Mouse (Mus musculus) stomach, embryonic 16.5 days (tissue): ENCODE measurements at regions not wholly inside any gene's neighbourhood (a gene's known extent, or its start where the extent isn't known, plus 50 kb on each side); places are given as distances from the start of the nearest gene placed in this dataset.

Experiments used
- ATAC-seq: fragments of 200-750 bp; cut with Nextera tagmentation; 2 replicates; pipeline ENCODE4 v1.8.0; 2017; ENCODE audit warnings: moderate number of reproducible peaks, moderate TSS enrichment; ENCODE audit not compliant: insufficient read depth, low FRiP score
- H3K27ac ChIP-seq: fragments of 300-500 bp; sonication (generic); 2 replicates; pipeline ENCODE4 v1.5.1; 2014; ENCODE audit warnings: low read length
- H3K27me3 ChIP-seq: fragments of 300-500 bp; sonication (generic); 2 replicates; pipeline ENCODE4 v1.6.1; 2014; ENCODE audit warnings: low read length, control low read depth, mixed read lengths; ENCODE audit not compliant: control insufficient read depth, insufficient read depth
- H3K36me3 ChIP-seq: fragments of 300-500 bp; sonication (generic); 2 replicates; pipeline ENCODE4 v1.6.1; 2014; ENCODE audit warnings: low read length; ENCODE audit not compliant: control insufficient read depth, insufficient read depth
- H3K4me1 ChIP-seq: fragments of 300-500 bp; sonication (generic); 2 replicates; pipeline ENCODE4 v1.6.1; 2014; ENCODE audit warnings: low read length, control low read depth, mixed read lengths; ENCODE audit not compliant: control insufficient read depth, insufficient read depth
- H3K4me2 ChIP-seq: fragments of 300-500 bp; sonication (generic); 2 replicates; pipeline ENCODE4 v1.6.1; 2014; ENCODE audit warnings: low read depth, low read length, mixed read lengths
- H3K4me3 ChIP-seq: fragments of 300-500 bp; sonication (generic); replicated peaks from 2 replicates; pipeline ENCODE4 v1.5.1; 2014; ENCODE audit warnings: mild to moderate bottlenecking, low read length
- H3K9ac ChIP-seq: fragments of 300-500 bp; sonication (generic); 2 replicates; pipeline ENCODE4 v1.6.1; 2014; ENCODE audit warnings: low read length
- H3K9me3 ChIP-seq: fragments of 300-500 bp; sonication (generic); replicated peaks from 2 replicates; pipeline ENCODE4 v1.6.1; 2016; ENCODE audit warnings: low read length, control low read depth; ENCODE audit not compliant: control insufficient read depth
- WGBS: fragments of 180-500 bp; shearing (Covaris S2); extraction: QIAGEN DNeasy Blood & Tissue Kit; methylation state at CpG from one replicate; pipeline ENCODE4 v1.1.7; 2014; 5-methylcytosine and 5-hydroxymethylcytosine counted together

DNA sequence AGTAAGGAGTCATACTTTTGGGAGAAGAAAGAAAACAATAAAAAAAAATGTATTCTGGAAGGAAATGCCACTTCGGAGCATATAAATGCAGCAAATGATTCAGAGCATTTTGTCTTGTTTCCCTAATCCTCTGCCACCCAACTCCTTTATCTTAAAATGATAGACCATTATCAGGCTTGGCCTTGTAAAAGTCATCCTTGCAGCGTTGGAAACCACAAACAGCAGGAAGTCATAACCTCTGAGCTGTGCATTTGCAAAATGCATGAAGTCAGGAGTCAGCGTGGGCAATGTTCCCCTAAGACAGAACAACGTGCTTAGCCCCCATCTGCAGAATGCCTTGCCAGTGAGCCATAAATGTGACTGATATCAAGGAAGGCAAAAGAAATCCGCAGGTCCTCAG, 80.2 kb upstream of the Abca1 start:
- Histone ChIP-seq H3K9me3 (no peaks in the 10 kb centered on the region), H3K4me2 (no peak overlapping the region), H3K4me3 (no peak overlapping the region), H3K4me1 (no peaks in the 10 kb centered on the region), H3K36me3 (no peaks in the 10 kb centered on the region), H3K27ac (no peak overlapping the region), H3K9ac (no peak overlapping the region), H3K27me3 (no peaks in the 10 kb centered on the region)
- 65% methylated on average over 5 of the region's 5 CpGs for WGBS
- no peak for ATAC-seq

DNA sequence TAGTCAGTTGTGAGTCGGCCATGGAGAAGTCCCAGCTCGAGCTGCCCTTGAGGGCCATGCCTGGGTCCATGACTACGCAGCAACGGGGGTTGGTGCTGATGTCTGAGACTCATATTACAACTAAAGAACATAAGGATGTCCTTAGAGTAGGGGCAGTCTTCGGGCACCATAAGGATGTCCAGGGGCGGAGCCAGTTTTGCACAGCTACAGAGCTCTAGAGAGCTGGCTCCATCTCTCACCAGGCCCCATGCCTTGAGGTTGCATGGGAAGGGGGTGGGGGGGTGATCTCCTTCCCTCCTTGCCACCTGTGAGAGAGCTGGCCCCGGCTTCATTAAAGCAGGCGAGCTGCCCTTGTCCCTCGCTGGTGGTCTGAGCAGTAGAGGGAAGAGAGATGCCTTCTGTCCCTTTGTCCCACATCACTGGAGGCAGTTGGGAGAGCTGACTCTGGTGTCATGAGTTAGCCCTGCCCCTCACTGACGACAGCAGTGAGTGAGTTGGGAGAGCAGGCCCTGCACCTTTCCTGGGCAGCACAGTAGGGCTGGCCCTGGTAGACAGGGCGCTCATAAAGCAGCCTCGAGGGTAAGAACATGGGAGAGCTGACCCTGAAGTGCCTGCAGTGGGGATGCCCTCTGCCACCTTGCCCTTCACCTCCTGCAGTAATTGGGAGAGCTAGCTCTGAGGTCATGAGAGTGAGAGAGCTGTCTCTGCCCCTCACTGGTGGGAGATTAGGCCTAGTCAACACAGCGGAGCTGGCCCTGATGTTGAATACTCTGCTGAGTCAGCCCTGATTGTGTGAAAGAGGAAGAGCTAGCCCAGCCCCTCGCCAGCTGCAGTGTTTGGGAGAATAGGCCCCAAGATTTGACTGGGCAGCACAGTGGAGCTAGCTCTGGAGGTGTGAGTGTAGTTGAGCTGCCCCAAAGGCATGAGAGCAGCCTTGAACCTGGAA, 78.9 kb upstream of the Abca1 start:
- no peak overlapping the region for H3K4me2 ChIP-seq
- no peaks in the 10 kb centered on the region for H3K27me3 ChIP-seq
- H3K4me3 ChIP-seq = no peak overlapping the region
- 75% methylated on average over 14 of the region's 14 CpGs for WGBS
- no peak overlapping the region for H3K27ac ChIP-seq
- H3K9ac ChIP-seq = no peak overlapping the region
- no peaks in the 10 kb centered on the region for H3K4me1 ChIP-seq
- H3K9me3 ChIP-seq = no peaks in the 10 kb centered on the region
- no peaks in the 10 kb centered on the region for H3K36me3 ChIP-seq
- ATAC-seq = no peak

DNA sequence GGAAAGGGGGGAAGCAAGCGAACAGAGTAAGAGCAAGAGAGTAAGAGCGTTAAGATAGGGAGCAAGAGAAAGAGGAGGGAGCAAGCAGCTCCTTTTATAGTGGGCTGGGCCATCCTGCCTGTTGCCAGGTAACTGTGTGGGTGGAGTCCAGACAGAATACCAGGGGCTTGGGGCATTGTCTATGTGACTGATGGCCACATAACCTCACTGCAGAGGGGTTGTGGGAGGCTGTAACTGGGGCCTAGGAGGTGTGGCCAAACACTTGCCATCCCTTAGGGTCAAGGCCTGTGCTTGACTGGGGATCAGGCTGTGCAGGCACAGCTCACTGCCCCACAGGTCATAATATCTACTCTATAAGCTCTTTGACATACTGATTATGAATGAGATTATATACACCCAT, 76.2 kb upstream of the Abca1 start:
- Histone ChIP-seq H3K27me3 (no peaks in the 10 kb centered on the region), H3K9me3 (no peaks in the 10 kb centered on the region), H3K4me1 (no peaks in the 10 kb centered on the region), H3K9ac (no peak overlapping the region), H3K4me2 (no peak overlapping the region), H3K27ac (no peak overlapping the region), H3K4me3 (no peak overlapping the region), H3K36me3 (no peaks in the 10 kb centered on the region)
- no peak for ATAC-seq
- WGBS = 53% methylated on average over 2 of the region's 2 CpGs

DNA sequence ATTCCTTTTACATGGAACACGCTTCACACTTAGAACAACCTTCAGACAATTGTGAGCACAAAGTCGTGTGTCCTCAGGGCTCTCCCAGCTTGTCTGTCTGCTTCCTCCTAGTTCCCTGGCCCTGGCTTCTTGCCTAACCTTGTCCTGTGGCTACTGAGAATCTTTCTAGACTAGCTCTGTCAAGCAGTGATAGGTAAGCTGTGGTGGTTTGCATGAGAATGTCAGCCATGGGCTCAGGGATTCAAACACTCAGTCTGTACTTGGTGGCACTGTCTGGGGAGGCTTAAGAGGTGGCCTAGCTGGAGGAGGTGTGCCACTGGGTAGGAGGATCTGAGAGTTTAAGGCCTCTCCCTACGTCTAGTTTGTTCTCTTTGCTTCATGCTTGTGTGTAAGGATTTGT, 72.7 kb upstream of the Abca1 start:
- Histone ChIP-seq H3K36me3 (no peaks in the 10 kb centered on the region), H3K4me3 (no peak overlapping the region), H3K4me1 (peaks cover 2% of the 10 kb centered on the region; the same call in 1 of the 2 replicates), H3K4me2 (no peak overlapping the region), H3K27ac (no peak overlapping the region), H3K27me3 (no peaks in the 10 kb centered on the region), H3K9me3 (no peaks in the 10 kb centered on the region), H3K9ac (no peak overlapping the region)
- 72% methylated on average over 3 of the region's 3 CpGs for WGBS
- ATAC-seq = no peak

DNA sequence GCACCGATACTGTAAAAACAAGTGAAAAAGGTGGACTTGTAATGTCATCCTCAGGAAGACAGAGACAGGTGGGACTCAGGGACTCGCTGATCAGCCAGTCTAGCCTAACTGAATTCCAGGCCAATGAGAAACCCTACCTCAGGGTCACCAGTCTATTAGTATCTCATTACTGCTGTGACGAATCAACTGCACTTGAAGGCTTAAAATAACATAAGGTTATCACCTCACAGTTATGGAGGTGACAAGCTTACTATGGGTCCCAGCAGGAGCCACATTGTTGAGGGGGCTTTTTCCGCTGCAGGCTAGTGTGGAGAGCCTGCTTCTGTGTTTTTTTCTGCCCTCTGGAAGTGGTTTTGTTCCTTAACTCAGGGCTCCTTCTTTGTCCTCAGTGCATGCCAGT, 72.2 kb upstream of the Abca1 start:
- Histone ChIP-seq H3K27me3 (no peaks in the 10 kb centered on the region), H3K9ac (no peak overlapping the region), H3K9me3 (no peaks in the 10 kb centered on the region), H3K36me3 (no peaks in the 10 kb centered on the region), H3K4me2 (no peak overlapping the region), H3K4me3 (no peak overlapping the region), H3K27ac (no peak overlapping the region), H3K4me1 (peaks cover 2% of the 10 kb centered on the region; the same call in 1 of the 2 replicates)
- 71% methylated on average over 4 of the region's 4 CpGs for WGBS
- no peak for ATAC-seq

DNA sequence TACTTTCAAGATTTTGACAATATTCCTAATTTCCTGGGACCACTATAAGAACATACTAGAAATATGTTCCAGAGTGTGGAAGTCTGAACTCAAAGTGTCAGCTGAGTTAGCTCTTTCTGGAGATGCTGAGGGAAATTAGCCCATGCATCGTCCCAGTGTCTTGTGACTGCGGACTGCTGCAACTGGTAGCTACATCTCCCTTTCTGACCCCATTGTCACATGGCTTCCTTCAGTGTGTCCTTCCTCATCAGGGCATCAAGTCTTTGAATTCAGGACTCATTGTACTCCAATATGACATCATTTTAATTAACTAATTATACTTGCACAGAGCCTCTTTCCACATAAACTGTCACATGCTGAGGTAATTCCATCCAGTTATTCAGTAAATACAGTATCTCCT, 71.4 kb upstream of the Abca1 start:
- no peak for ATAC-seq
- no peak overlapping the region for H3K9ac ChIP-seq
- peaks cover 2% of the 10 kb centered on the region; the same call in 1 of the 2 replicates for H3K4me1 ChIP-seq
- no peak overlapping the region for H3K27ac ChIP-seq
- H3K4me2 ChIP-seq = no peak overlapping the region
- H3K27me3 ChIP-seq = no peaks in the 10 kb centered on the region
- WGBS = 81% methylated on average over 2 of the region's 2 CpGs
- no peaks in the 10 kb centered on the region for H3K36me3 ChIP-seq
- no peak overlapping the region for H3K4me3 ChIP-seq
- no peaks in the 10 kb centered on the region for H3K9me3 ChIP-seq

DNA sequence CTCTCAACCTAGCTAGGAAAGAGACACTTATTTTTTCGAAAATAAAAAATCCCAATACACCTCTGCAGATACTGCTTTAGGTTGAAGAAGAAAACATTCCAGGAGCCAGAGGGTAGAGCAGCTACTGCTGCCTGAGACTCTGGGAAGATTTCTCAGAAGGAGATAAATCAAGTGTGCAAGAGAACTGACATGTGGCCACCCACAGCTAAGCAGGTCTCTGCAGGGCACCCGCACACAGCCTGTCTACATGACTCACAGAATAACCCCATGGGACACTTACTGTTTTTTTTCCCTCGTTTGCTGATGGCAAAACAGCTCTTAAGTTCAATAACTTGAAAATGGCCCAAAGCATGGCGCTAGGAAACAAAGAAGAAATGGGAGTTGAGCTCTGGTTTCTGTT, 68.7 kb upstream of the Abca1 start:
- Histone ChIP-seq H3K36me3 (no peaks in the 10 kb centered on the region), H3K9me3 (no peaks in the 10 kb centered on the region), H3K4me1 (peaks cover 2% of the 10 kb centered on the region; the same call in 1 of the 2 replicates), H3K4me2 (no peak overlapping the region), H3K27ac (peak overlapping the region; percentile 50), H3K9ac (no peak overlapping the region), H3K27me3 (no peaks in the 10 kb centered on the region), H3K4me3 (no peak overlapping the region)
- 50% methylated on average over 4 of the region's 4 CpGs for WGBS
- ATAC-seq = no peak

DNA sequence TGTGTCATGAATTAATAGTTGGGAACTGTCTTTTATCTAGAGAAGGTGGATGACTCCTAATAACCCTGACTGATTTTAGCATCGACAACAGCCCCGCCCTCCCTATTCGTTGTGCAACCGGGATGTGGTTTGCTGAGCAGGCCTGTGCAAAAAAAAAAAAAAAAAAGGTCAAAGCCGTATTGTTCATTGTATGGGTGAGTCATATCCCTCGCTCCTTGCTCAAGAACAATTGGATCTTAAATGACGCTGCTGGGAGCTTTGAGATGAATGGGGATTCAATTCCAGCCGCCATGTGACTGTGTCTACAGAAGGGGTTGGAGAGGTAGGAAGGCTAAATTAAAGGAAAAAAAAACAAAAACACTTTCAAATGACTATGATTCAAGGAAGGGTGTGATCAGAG, 68.1 kb upstream of the Abca1 start:
- H3K36me3 ChIP-seq = no peaks in the 10 kb centered on the region
- no peak overlapping the region for H3K9ac ChIP-seq
- H3K4me3 ChIP-seq = no peak overlapping the region
- peak overlapping the region; percentile 50 for H3K27ac ChIP-seq
- ATAC-seq = peak; percentile 66; the same call in 1 of the 2 replicates
- H3K27me3 ChIP-seq = no peaks in the 10 kb centered on the region
- peaks cover 2% of the 10 kb centered on the region; the same call in 1 of the 2 replicates for H3K4me1 ChIP-seq
- no peak overlapping the region for H3K4me2 ChIP-seq
- no peaks in the 10 kb centered on the region for H3K9me3 ChIP-seq
- 64% methylated on average over 8 of the region's 8 CpGs for WGBS

DNA sequence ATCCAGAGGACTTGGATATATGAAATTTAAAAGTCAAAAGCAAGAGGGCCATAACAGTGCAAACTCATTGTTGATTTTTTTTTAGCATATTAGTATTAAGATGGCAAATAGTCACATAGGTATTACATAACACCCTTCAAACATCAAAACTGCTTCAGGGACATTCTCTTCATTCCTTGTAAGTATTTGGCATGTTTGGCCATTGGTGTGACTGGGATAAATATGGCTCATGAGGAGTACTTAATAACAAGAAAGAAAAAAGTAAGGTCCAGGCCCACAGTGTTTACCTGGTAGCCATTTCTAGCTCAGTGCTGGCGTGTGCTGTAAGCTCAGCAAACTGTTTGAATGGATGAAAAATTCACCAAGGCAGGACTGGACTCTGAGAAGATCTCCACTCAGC, 67.4 kb upstream of the Abca1 start:
- 63% methylated on average over 1 of the region's 1 CpGs for WGBS
- no peaks in the 10 kb centered on the region for H3K27me3 ChIP-seq
- no peak overlapping the region for H3K4me3 ChIP-seq
- H3K27ac ChIP-seq = no peak overlapping the region
- H3K36me3 ChIP-seq = no peaks in the 10 kb centered on the region
- ATAC-seq = no peak
- no peak overlapping the region for H3K4me2 ChIP-seq
- no peak overlapping the region for H3K9ac ChIP-seq
- no peaks in the 10 kb centered on the region for H3K9me3 ChIP-seq
- H3K4me1 ChIP-seq = peaks cover 2% of the 10 kb centered on the region; the same call in 1 of the 2 replicates
